Mouse (Mus musculus) CH12F3 (cell line): Measurements from ENCODE around the gene Eomes.

ENCODE experiments used
- in situ Hi-C: fragments of 300-500 bp; cut with MboI; formaldehyde crosslinking; loops from 2 replicates; pipeline ENCODE4 v1.14.3; 2020; ENCODE audit warnings: low sequenced_read_pairs

Eomes gene

GRCm38 (mm10) chr9:118487636-118488035 lies 9.6 kb downstream of the Eomes start:
- in situ Hi-C loops, result no loop called here

GRCm38 (mm10) chr9:118488138-118488895 lies 10.3 kb downstream of the Eomes start:
- in situ Hi-C loops, result no loop called here

- in situ Hi-C loops, result no loop called here
Measured at GRCm38 (mm10) chr9:118488896-118489578, 11.0 kb downstream of the Eomes start.

- in situ Hi-C loops, result loop anchor here (10.0 kb wide), 1 partner anchor 405 kb away; no protein-coding TSS in a partner anchor
Measured at GRCm38 (mm10) chr9:118489579-118490019, 11.6 kb downstream of the Eomes start.

- in situ Hi-C loops, result loop anchor here (10.0 kb wide), 1 partner anchor 406 kb away; no protein-coding TSS in a partner anchor
Measured at GRCm38 (mm10) chr9:118491195-118491594, 13.2 kb downstream of the Eomes start.

GRCm38 (mm10) chr9:118492932-118493698 lies 15.1 kb downstream of the Eomes start:
- in situ Hi-C loops, result loop anchor here (10.0 kb wide), 1 partner anchor 408 kb away; no protein-coding TSS in a partner anchor

- in situ Hi-C loops, result loop anchor here (10.0 kb wide), 1 partner anchor 409 kb away; no protein-coding TSS in a partner anchor
Measured at GRCm38 (mm10) chr9:118494106-118494505, 16.1 kb downstream of the Eomes start.

- in situ Hi-C loops, result loop anchor here (10.0 kb wide), 1 partner anchor 411 kb away; no protein-coding TSS in a partner anchor
Measured at GRCm38 (mm10) chr9:118495933-118496332, 17.9 kb downstream of the Eomes start.

- in situ Hi-C loops, result loop anchor here (10.0 kb wide), 1 partner anchor 412 kb away; no protein-coding TSS in a partner anchor
Measured at GRCm38 (mm10) chr9:118496952-118497351, 18.9 kb downstream of the Eomes start.

GRCm38 (mm10) chr9:118498061-118498460 lies 20.0 kb downstream of the Eomes start:
- in situ Hi-C loops, result loop anchor here (10.0 kb wide), 1 partner anchor 413 kb away; no protein-coding TSS in a partner anchor

GRCm38 (mm10) chr9:118500963-118501362 lies 23.0 kb downstream of the Eomes start:
- in situ Hi-C loops, result no loop called here

GRCm38 (mm10) chr9:118504656-118505055 lies 26.6 kb downstream of the Eomes start:
- in situ Hi-C loops, result no loop called here

GRCm38 (mm10) chr9:118506020-118506403 lies 28.0 kb downstream of the Eomes start, which contains the start of gene Golga4:
Gene Golga4, plus strand, starts transcription at chr9:118506267.
- in situ Hi-C loops, result no loop called here

GRCm38 (mm10) chr9:118506404-118507231 lies 28.6 kb downstream of the Eomes start:
- in situ Hi-C loops, result no loop called here

- in situ Hi-C loops, result no loop called here
Measured at GRCm38 (mm10) chr9:118507552-118507951, 29.5 kb downstream of the Eomes start.

- in situ Hi-C loops, result no loop called here
Measured at GRCm38 (mm10) chr9:118508601-118509000, 30.6 kb downstream of the Eomes start.

- in situ Hi-C loops, result no loop called here
Measured at GRCm38 (mm10) chr9:118510941-118511690, 33.1 kb downstream of the Eomes start.

GRCm38 (mm10) chr9:118512681-118513233 lies 34.7 kb downstream of the Eomes start:
- in situ Hi-C loops, result no loop called here

- in situ Hi-C loops, result no loop called here
Measured at GRCm38 (mm10) chr9:118515476-118515875, 37.5 kb downstream of the Eomes start.
